Mouse (Mus musculus) heart, postnatal 36 days (tissue): ENCODE results near the gene Sema6b. TPM values are rescaled to one million over a fixed set of nuclear protein-coding genes. Genes with fewer than 3 reads are reported as not detected.
"Not testable (repeated sequence)": the region's sequence is repeated elsewhere in the genome, so short reads cannot be mapped to it uniquely, and the experiment has no call there.

Experiments
- DNase-seq, 2 experiments: peaks; one replicate each; pipeline ENCODE4 v3.0.0; 2021 to 2022
- intact Hi-C: fragments of 180-260 bp; cut with DNase I; formaldehyde crosslinking; loops from one replicate; pipeline ENCODE4 v1.15.1; 2025
- microRNA-seq, 2 experiments: library from miRNA; unstranded; fragments of <30 nt; microRNA quantifications; one replicate each; pipeline ENCODE4 v1.2.0; 2021; ENCODE audit warnings: borderline number of aligned reads in 2 of 2
- total RNA-seq, 2 experiments: library from RNA; stranded (reverse); gene quantifications; 2 replicates each; pipeline ENCODE4 v1.2.3; 2021

Sema6b gene
- total RNA-seq, 2 experiments from 2014 or later: 7.5 to 10.2 TPM

- DNase-seq: no peak
- intact Hi-C loops: no loop called here
These were observed 39.3 kb downstream of the Sema6b start for GRCm38 (mm10) chr17:56100811-56101210.

GRCm38 (mm10) chr17:56098711-56099572 lies 41.2 kb downstream of the Sema6b start:
- intact Hi-C loops: loop anchor here (10.0 kb wide), 1 partner anchor 466 kb away; no protein-coding TSS in a partner anchor
- no peak for DNase-seq

- no peak for DNase-seq
- intact Hi-C loops: loop anchor here (10.0 kb wide), 1 partner anchor 467 kb away; no protein-coding TSS in a partner anchor
These were observed 42.0 kb downstream of the Sema6b start for GRCm38 (mm10) chr17:56098180-56098579.

- DNase-seq: no peak
- intact Hi-C loops: loop anchor here (2.0 to 10.0 kb wide), 2 partner anchors 16 to 468 kb away; no protein-coding TSS in a partner anchor
These were observed 43.3 kb downstream of the Sema6b start for GRCm38 (mm10) chr17:56096883-56097282.

- DNase-seq: no peak
- intact Hi-C loops: loop anchor here (10.0 kb wide), 1 partner anchor 472 kb away; no protein-coding TSS in a partner anchor
These were observed 47.3 kb downstream of the Sema6b start for GRCm38 (mm10) chr17:56092794-56093193.

- DNase-seq: no peak
- intact Hi-C loops: loop anchor here (10.0 kb wide), 1 partner anchor 472 kb away; no protein-coding TSS in a partner anchor
These were observed 47.8 kb downstream of the Sema6b start for GRCm38 (mm10) chr17:56092312-56092711.

- intact Hi-C loops: loop anchor here (2.0 kb wide), 1 partner anchor 16 kb away; no protein-coding TSS in a partner anchor
- no peak for DNase-seq
These were observed 59.2 kb downstream of the Sema6b start for GRCm38 (mm10) chr17:56080781-56081585.

GRCm38 (mm10) chr17:56079921-56080320 lies 60.2 kb downstream of the Sema6b start:
- DNase-seq: no peak
- intact Hi-C loops: loop anchor here (2.0 kb wide), 1 partner anchor 17 kb away; no protein-coding TSS in a partner anchor

GRCm38 (mm10) chr17:56078880-56079795 lies 61.0 kb downstream of the Sema6b start, which contains the start of gene Hdgfl2:
TSS of gene Hdgfl2 (plus strand) at chr17:56079634.
- intact Hi-C loops: no loop called here
- peak; percentile 98 to 99 for DNase-seq

- DNase-seq, intact Hi-C loops: not testable (repeated sequence)
These were observed 61.8 kb downstream of the Sema6b start for GRCm38 (mm10) chr17:56078361-56078760.

GRCm38 (mm10) chr17:56077523-56077922 lies 62.6 kb downstream of the Sema6b start:
- intact Hi-C loops: no loop called here
- DNase-seq: no peak

GRCm38 (mm10) chr17:56074827-56075208 lies 65.3 kb downstream of the Sema6b start, which contains the start of gene Ubxn6:
TSS of gene Ubxn6 (minus strand) at chr17:56075028.
- peak; percentile 96 to 98 for DNase-seq
- intact Hi-C loops: no loop called here

- peak; percentile 80 to 83 for DNase-seq
- intact Hi-C loops: no loop called here
These were observed 65.9 kb downstream of the Sema6b start for GRCm38 (mm10) chr17:56074097-56074826.

Small RNA genes within 50 kb of the gene (microRNA-seq; reads per million reads assigned to microRNA genes)
- 0 reads per million in 2 experiments for gene Gm44397

Other genes with a start within 250 kb of the Sema6b start
- gene Zfp959, start 248.2 kb downstream of the Sema6b start, total RNA-seq: 1 to 10 TPM; 4.1 to 5.0 TPM
- 1 to 10 TPM; 3.7 to 4.3 TPM for gene Zfp119b, start 190.8 kb downstream of the Sema6b start, total RNA-seq
- 1 to 10 TPM in 1 of 2 experiments, under 1 TPM in 1; 0.78 to 1.6 TPM for gene Ebi3, start 187.7 kb downstream of the Sema6b start, total RNA-seq
- gene Yju2, start 181.2 kb downstream of the Sema6b start, total RNA-seq: 1 to 10 TPM; 8.8 to 9.5 TPM
- gene Shd, start 169.9 kb downstream of the Sema6b start, total RNA-seq: under 1 TPM; 0.72 to 0.87 TPM
- not detected for gene Fsd1, start 153.8 kb downstream of the Sema6b start, total RNA-seq
- gene Stap2, start 134.8 kb downstream of the Sema6b start, total RNA-seq: 10 to 100 TPM; 15.5 to 16.4 TPM
- gene Mpnd, start 134.6 kb downstream of the Sema6b start, total RNA-seq: 10 to 100 TPM; 58.6 to 64.1 TPM
- 10 to 100 TPM; 15.4 to 17.3 TPM for gene Sh3gl1, start 103.7 kb downstream of the Sema6b start, total RNA-seq
- 1 to 10 TPM; 1.3 to 1.5 TPM for gene Chaf1a, start 99.9 kb downstream of the Sema6b start, total RNA-seq
- 10 to 100 TPM; 57.6 to 61.3 TPM for gene Ubxn6, start 65.3 kb downstream of the Sema6b start, total RNA-seq
- 10 to 100 TPM; 37.5 to 41.1 TPM for gene Hdgfl2, start 60.7 kb downstream of the Sema6b start, total RNA-seq
- 100 to 1,000 TPM; 157 to 172 TPM for gene Plin4, start 30.5 kb downstream of the Sema6b start, total RNA-seq
- 100 to 1,000 TPM; 171 to 183 TPM for gene Plin5, start 22.7 kb downstream of the Sema6b start, total RNA-seq
- 10 to 100 TPM; 56.1 to 73.6 TPM for gene Lrg1, start 18.3 kb downstream of the Sema6b start, total RNA-seq
- 1 to 10 TPM; 1.9 to 2.8 TPM for gene Tnfaip8l1, start 22.1 kb upstream of the Sema6b start, total RNA-seq
- gene Mydgf, start 43.6 kb upstream of the Sema6b start, total RNA-seq: 10 to 100 TPM; 25.2 to 25.5 TPM
- gene Dpp9, start 78.6 kb upstream of the Sema6b start, total RNA-seq: 10 to 100 TPM; 38.4 to 43.0 TPM
- 100 to 1,000 TPM; 106 to 111 TPM for gene Fem1a, start 116.5 kb upstream of the Sema6b start, total RNA-seq
- gene Ticam1, start 136.4 kb upstream of the Sema6b start, total RNA-seq: 1 to 10 TPM; 8.7 to 8.8 TPM
- gene Plin3, start 152.5 kb upstream of the Sema6b start, total RNA-seq: 100 to 1,000 TPM; 183 to 206 TPM
- not detected for gene Arrdc5, start 159.9 kb upstream of the Sema6b start, total RNA-seq
- gene Uhrf1, start 163.0 kb upstream of the Sema6b start, total RNA-seq: 1 to 10 TPM; 2.8 to 3.3 TPM
- 10 to 100 TPM; 38.0 to 40.9 TPM for gene Kdm4b, start 185.7 kb upstream of the Sema6b start, total RNA-seq